Mouse (Mus musculus) cortical plate, adult 2 months (tissue): ENCODE measurements at regions not wholly inside any gene's neighbourhood (a gene's known extent, or its start where the extent isn't known, plus 50 kb on each side); places are given as distances from the start of the nearest gene placed in this dataset.

ENCODE experiments used
- H3K27ac ChIP-seq: fragments of 200-500 bp; 2 replicates; pipeline ENCODE4 v1.5.1; 2012; ENCODE audit warnings: low read length, control low read depth, inconsistent platforms; ENCODE audit not compliant: insufficient read depth
- H3K4me1 ChIP-seq: fragments of 200-500 bp; 2 replicates; pipeline ENCODE4 v1.6.1; 2011; ENCODE audit warnings: low read length; ENCODE audit not compliant: control insufficient read depth, insufficient read depth
- H3K4me3 ChIP-seq: fragments of 200-500 bp; 2 replicates; pipeline ENCODE4 v1.5.1; 2011; ENCODE audit warnings: mild to moderate bottlenecking, low read length, control low read depth; ENCODE audit not compliant: insufficient read depth
- CTCF ChIP-seq: fragments of 200-500 bp; IDR thresholded peaks from 2 replicates; pipeline ENCODE4 v1.5.1; 2011; ENCODE audit warnings: mild to moderate bottlenecking, control low read depth, low read length; ENCODE audit not compliant: insufficient read depth; ENCODE audit errors: extremely low read depth
- POLR2A ChIP-seq: fragments of 200-500 bp; IDR thresholded peaks from 2 replicates; pipeline ENCODE4 v1.6.1; 2011; ENCODE audit warnings: mild to moderate bottlenecking, low read length, control low read depth; ENCODE audit not compliant: insufficient read depth; ENCODE audit errors: extremely low read depth

GRCm38 (mm10) chr5:15846790-15847189 lies 87.7 kb upstream of the Cacna2d1 start:
- Histone ChIP-seq H3K4me3 (no peak overlapping the region), H3K4me1 (no peaks in the 10 kb centered on the region), H3K27ac (no peak overlapping the region)
- TF ChIP-seq POLR2A (no peak), CTCF (no peak)

GRCm38 (mm10) chr5:15849520-15849919 lies 85.0 kb upstream of the Cacna2d1 start:
- Histone ChIP-seq H3K4me1 (no peaks in the 10 kb centered on the region), H3K4me3 (no peak overlapping the region), H3K27ac (no peak overlapping the region)
- TF ChIP-seq POLR2A (no peak), CTCF (no peak)

GRCm38 (mm10) chr5:15850126-15850801 lies 84.2 kb upstream of the Cacna2d1 start:
- TF ChIP-seq CTCF (no peak), POLR2A (no peak)
- H3K4me3 ChIP-seq, result no peak overlapping the region
- no peaks in the 10 kb centered on the region for H3K4me1 ChIP-seq
- no peak overlapping the region for H3K27ac ChIP-seq

- Histone ChIP-seq H3K4me3 (no peak overlapping the region), H3K4me1 (no peaks in the 10 kb centered on the region), H3K27ac (no peak overlapping the region)
- TF ChIP-seq CTCF (no peak), POLR2A (no peak)
Measured at GRCm38 (mm10) chr5:15854752-15855151, 79.7 kb upstream of the Cacna2d1 start.

GRCm38 (mm10) chr5:15857034-15857433 lies 77.5 kb upstream of the Cacna2d1 start:
- Histone ChIP-seq H3K4me3 (no peak overlapping the region), H3K4me1 (no peaks in the 10 kb centered on the region), H3K27ac (no peak overlapping the region)
- TF ChIP-seq CTCF (no peak), POLR2A (no peak)

GRCm38 (mm10) chr5:15874065-15874464 lies 60.4 kb upstream of the Cacna2d1 start:
- Histone ChIP-seq H3K4me1 (no peaks in the 10 kb centered on the region), H3K27ac (no peak overlapping the region), H3K4me3 (no peak overlapping the region)
- no peak for TF ChIP-seq CTCF
- TF ChIP-seq POLR2A, result no peak

GRCm38 (mm10) chr5:15883004-15883403 lies 51.5 kb upstream of the Cacna2d1 start:
- Histone ChIP-seq H3K27ac (no peak overlapping the region), H3K4me3 (no peak overlapping the region), H3K4me1 (no peaks in the 10 kb centered on the region)
- TF ChIP-seq POLR2A (no peak), CTCF (no peak)
